Mouse (Mus musculus): ENCODE measurements around the gene Plekhg2. TPM values are rescaled to one million over a fixed set of nuclear protein-coding genes. Genes with fewer than 3 reads are reported as not detected.

Gene Plekhg2
- polyA plus RNA-seq, 1 experiment from 2014 or later, result 84.6 TPM

- peaks cover 73% of the 10 kb centered on the region for H3K4me1 ChIP-seq
- ATAC-seq (replicated peaks; ENCODE audit: low FRiP score), result no peak
- H3K36me3 ChIP-seq, result peaks cover 10% of the 10 kb centered on the region; the same call in 1 of the 2 replicates
- H3K4me3 ChIP-seq (replicated peaks), result peak overlapping the region; percentile 75; the same call in 1 of the 2 replicates
- peak overlapping the region; percentile 88 for H3K4me2 ChIP-seq
- peak overlapping the region; percentile 100 for H3K27ac ChIP-seq
- peak overlapping the region; percentile 57; the same call in 1 of the 2 replicates for H3K9ac ChIP-seq
- WGBS, result 76% methylated on average over 10 of the region's 10 CpGs
- no peaks in the 10 kb centered on the region for H3K27me3 ChIP-seq
- no peaks in the 10 kb centered on the region for H3K9me3 ChIP-seq (replicated peaks)
These were observed 2.2 kb upstream of the Plekhg2 start for GRCm38 (mm10) chr7:28374647-28375046.

GRCm38 (mm10) chr7:28373891-28374495 lies 1.6 kb upstream of the Plekhg2 start:
- Histone ChIP-seq H3K9me3 (replicated peaks) (no peaks in the 10 kb centered on the region), H3K27me3 (no peaks in the 10 kb centered on the region), H3K27ac (peak overlapping the region; percentile 100), H3K9ac (no peak overlapping the region), H3K4me1 (peaks cover 74% of the 10 kb centered on the region), H3K4me2 (no peak overlapping the region), H3K4me3 (replicated peaks) (no peak overlapping the region), H3K36me3 (peaks cover 16% of the 10 kb centered on the region)
- WGBS, result 76% methylated on average over 7 of the region's 7 CpGs
- ATAC-seq (replicated peaks; ENCODE audit: low FRiP score), result no peak

- WGBS, result 0% methylated on average over 9 of the region's 9 CpGs
- Histone ChIP-seq H3K36me3 (peaks cover 25% of the 10 kb centered on the region), H3K9ac (peak overlapping the region; percentile 34; the same call in 1 of the 2 replicates), H3K9me3 (replicated peaks) (no peaks in the 10 kb centered on the region), H3K4me3 (replicated peaks) (peak overlapping the region; percentile 88), H3K4me1 (peaks cover 74% of the 10 kb centered on the region), H3K27me3 (no peaks in the 10 kb centered on the region), H3K4me2 (peak overlapping the region; percentile 73), H3K27ac (peak overlapping the region; percentile 97)
- ATAC-seq (replicated peaks; ENCODE audit: low FRiP score), result peak; percentile 7
These were observed 757 bp upstream of the Plekhg2 start for GRCm38 (mm10) chr7:28373131-28373581.

- H3K9ac ChIP-seq, result peak overlapping the region; percentile 98
These were observed 847 bp downstream of the Plekhg2 start for GRCm38 (mm10) chr7:28371514-28371989.

GRCm38 (mm10) chr7:28370977-28371513 lies 1.4 kb downstream of the Plekhg2 start:
- Histone ChIP-seq H3K9me3 (replicated peaks) (no peaks in the 10 kb centered on the region), H3K9ac (peak overlapping the region; percentile 98), H3K27me3 (no peaks in the 10 kb centered on the region), H3K27ac (peak overlapping the region; percentile 97), H3K4me2 (peak overlapping the region; percentile 73), H3K4me3 (replicated peaks) (peak overlapping the region; percentile 88), H3K4me1 (peaks cover 55% of the 10 kb centered on the region), H3K36me3 (peaks cover 43% of the 10 kb centered on the region)
- ATAC-seq (replicated peaks; ENCODE audit: low FRiP score), result no peak
- 4% methylated on average over 11 of the region's 11 CpGs for WGBS

More at GRCm38 (mm10) chr7:28371514-28371989, 847 bp downstream of the Plekhg2 start:
- no peaks in the 10 kb centered on the region for H3K9me3 ChIP-seq (replicated peaks)
- H3K4me3 ChIP-seq (replicated peaks), result peak overlapping the region; percentile 88
- H3K36me3 ChIP-seq, result peaks cover 38% of the 10 kb centered on the region
- no peaks in the 10 kb centered on the region for H3K27me3 ChIP-seq
- H3K4me1 ChIP-seq, result peaks cover 60% of the 10 kb centered on the region
- 0 out of 2 replicates have a peak, but pooled peaks have one; percentile 2 for ATAC-seq (replicated peaks; ENCODE audit: low FRiP score)
- under 1% methylated on average over 41 of the region's 43 CpGs for WGBS
- H3K27ac ChIP-seq, result peak overlapping the region; percentile 97
- H3K4me2 ChIP-seq, result peak overlapping the region; percentile 73

GRCm38 (mm10) chr7:28370051-28370450 lies 2.3 kb downstream of the Plekhg2 start:
- peak overlapping the region; percentile 73 for H3K4me2 ChIP-seq
- peak overlapping the region; percentile 98 for H3K9ac ChIP-seq
- H3K27me3 ChIP-seq, result no peaks in the 10 kb centered on the region
- 91% methylated on average over 14 of the region's 14 CpGs for WGBS
- H3K4me3 ChIP-seq (replicated peaks), result peak overlapping the region; percentile 88
- no peak overlapping the region for H3K27ac ChIP-seq
- no peaks in the 10 kb centered on the region for H3K9me3 ChIP-seq (replicated peaks)
- H3K36me3 ChIP-seq, result peaks cover 53% of the 10 kb centered on the region
- H3K4me1 ChIP-seq, result peaks cover 47% of the 10 kb centered on the region
- no peak for ATAC-seq (replicated peaks; ENCODE audit: low FRiP score)

- Histone ChIP-seq H3K4me2 (peak overlapping the region; percentile 73; the same call in 1 of the 2 replicates), H3K36me3 (peaks cover 69% of the 10 kb centered on the region), H3K27me3 (no peaks in the 10 kb centered on the region), H3K4me3 (replicated peaks) (no peak overlapping the region), H3K9me3 (replicated peaks) (no peaks in the 10 kb centered on the region), H3K9ac (no peak overlapping the region), H3K27ac (no peak overlapping the region), H3K4me1 (peaks cover 32% of the 10 kb centered on the region)
- 93% methylated on average over 16 of the region's 16 CpGs for WGBS
- ATAC-seq (replicated peaks; ENCODE audit: low FRiP score), result no peak
These were observed 4.0 kb downstream of the Plekhg2 start for GRCm38 (mm10) chr7:28368276-28368920.

DNA sequence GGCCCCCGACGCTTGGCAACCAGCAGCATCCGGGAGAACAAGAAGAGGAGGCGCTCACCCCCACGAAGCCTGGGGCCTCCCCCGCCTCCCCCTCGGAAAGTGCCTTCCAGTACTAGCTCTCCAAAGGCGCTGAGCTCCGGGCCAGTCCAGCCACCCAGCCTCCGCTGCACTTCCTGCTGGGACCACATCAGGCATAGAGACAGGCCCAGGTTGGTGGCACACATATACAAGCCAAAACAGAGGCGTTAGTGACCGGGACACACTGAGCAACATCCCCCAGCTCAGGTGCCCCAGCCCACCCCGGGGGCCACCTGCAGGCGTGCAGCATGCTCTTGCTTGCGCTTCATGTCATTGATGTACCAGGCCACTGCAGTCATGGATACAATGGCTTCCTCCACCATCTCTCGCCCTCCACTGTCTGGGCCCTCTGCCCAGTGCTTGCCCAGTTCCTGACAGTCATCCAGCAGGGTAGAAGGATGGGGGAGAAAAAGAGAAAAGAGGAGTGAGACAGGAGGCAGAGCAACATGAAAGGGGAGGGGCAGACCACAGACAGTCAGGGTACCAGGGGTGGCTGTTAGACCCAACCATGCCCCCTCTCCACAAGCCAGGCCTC lies 4.6 kb downstream of the Plekhg2 start:
- ATAC-seq (replicated peaks; ENCODE audit: low FRiP score), result no peak
- Histone ChIP-seq H3K36me3 (peaks cover 75% of the 10 kb centered on the region), H3K4me3 (replicated peaks) (no peak overlapping the region), H3K27me3 (no peaks in the 10 kb centered on the region), H3K4me1 (peaks cover 32% of the 10 kb centered on the region), H3K9ac (no peak overlapping the region), H3K4me2 (no peak overlapping the region), H3K9me3 (replicated peaks) (no peaks in the 10 kb centered on the region), H3K27ac (no peak overlapping the region)
- WGBS, result 84% methylated on average over 16 of the region's 16 CpGs

GRCm38 (mm10) chr7:28362441-28363060 lies 9.8 kb downstream of the Plekhg2 start:
- H3K27me3 ChIP-seq, result no peaks in the 10 kb centered on the region
- WGBS, result 81% methylated on average over 16 of the region's 16 CpGs
- peaks cover 17% of the 10 kb centered on the region for H3K4me1 ChIP-seq
- H3K9ac ChIP-seq, result no peak overlapping the region
- no peak overlapping the region for H3K4me2 ChIP-seq
- H3K36me3 ChIP-seq, result peaks cover 92% of the 10 kb centered on the region
- no peak overlapping the region for H3K4me3 ChIP-seq (replicated peaks)
- no peaks in the 10 kb centered on the region for H3K9me3 ChIP-seq (replicated peaks)
- H3K27ac ChIP-seq, result no peak overlapping the region
- no peak for ATAC-seq (replicated peaks; ENCODE audit: low FRiP score)

DNA sequence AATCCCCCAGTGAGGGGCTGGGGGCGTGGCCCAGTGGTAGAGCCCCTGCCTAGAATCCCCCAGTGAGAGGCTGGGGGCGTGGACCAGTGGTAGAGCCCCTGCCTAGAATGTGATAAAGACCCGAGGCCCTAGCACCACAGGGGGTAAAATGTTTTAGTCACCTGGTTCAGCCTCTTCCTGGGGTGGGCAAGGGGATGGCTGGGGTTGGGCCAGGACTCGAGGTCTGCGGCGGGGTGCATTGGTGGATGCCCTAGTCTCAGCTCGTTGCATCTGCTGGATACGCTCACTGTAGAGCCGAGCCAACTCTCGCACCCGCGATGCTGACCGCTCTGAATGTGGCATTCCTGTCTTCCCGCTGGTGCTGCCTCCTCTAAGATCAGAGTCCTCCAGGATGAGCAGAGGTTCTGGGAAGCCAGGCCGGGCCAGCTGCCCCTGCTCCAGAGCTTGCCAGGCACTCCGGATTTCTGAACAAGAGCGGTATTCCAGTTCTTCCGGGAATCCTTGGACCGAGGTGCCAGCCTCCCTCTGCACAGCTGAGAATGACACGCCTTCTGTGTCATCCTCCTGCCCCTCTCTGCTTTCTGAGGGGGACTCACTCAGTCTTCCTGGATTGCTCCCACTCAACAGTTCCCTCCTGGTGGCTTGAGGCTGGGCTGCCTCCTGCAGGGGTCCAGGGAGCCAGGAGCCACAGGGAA lies 10.6 kb downstream of the Plekhg2 start:
- WGBS, result 95% methylated on average over 20 of the region's 20 CpGs

GRCm38 (mm10) chr7:28360291-28360690 lies 12.1 kb downstream of the Plekhg2 start:
- no peak overlapping the region for H3K4me2 ChIP-seq
- ATAC-seq (replicated peaks; ENCODE audit: low FRiP score), result no peak
- WGBS, result 97% methylated on average over 6 of the region's 6 CpGs
- no peaks in the 10 kb centered on the region for H3K9me3 ChIP-seq (replicated peaks)
- no peak overlapping the region for H3K4me3 ChIP-seq (replicated peaks)
- H3K4me1 ChIP-seq, result peaks cover 28% of the 10 kb centered on the region
- no peaks in the 10 kb centered on the region for H3K27me3 ChIP-seq
- peaks cover 70% of the 10 kb centered on the region for H3K36me3 ChIP-seq
- H3K9ac ChIP-seq, result no peak overlapping the region
- no peak overlapping the region for H3K27ac ChIP-seq

More for the DNA sequence above, 10.6 kb downstream of the Plekhg2 start:
- H3K9ac ChIP-seq, result no peak overlapping the region
- peaks cover 84% of the 10 kb centered on the region for H3K36me3 ChIP-seq
- no peaks in the 10 kb centered on the region for H3K9me3 ChIP-seq (replicated peaks)
- no peak overlapping the region for H3K4me3 ChIP-seq (replicated peaks)
- peaks cover 25% of the 10 kb centered on the region for H3K4me1 ChIP-seq
- ATAC-seq (replicated peaks; ENCODE audit: low FRiP score), result no peak
- no peaks in the 10 kb centered on the region for H3K27me3 ChIP-seq
- no peak overlapping the region for H3K4me2 ChIP-seq
- no peak overlapping the region for H3K27ac ChIP-seq

Data from kidney, embryonic 15.5 days (tissue).